Mouse (Mus musculus) natural killer cell, adult 2 months (primary cell): Measurements from ENCODE around the gene Tra2a.

Source experiments
- DNase-seq, 2 experiments: peaks; one replicate each; pipeline ENCODE4 v3.0.0; 2022; ENCODE audit warnings: low spot score in 2 of 2

The Tra2a gene

GRCm38 (mm10) chr6:49211596-49211995 is 52.2 kb downstream of the Tra2a start:
- no peak for DNase-seq

GRCm38 (mm10) chr6:49209881-49210854 is 53.7 kb downstream of the Tra2a start:
- no peak for DNase-seq

GRCm38 (mm10) chr6:49208935-49209334 is 54.9 kb downstream of the Tra2a start:
- DNase-seq, result peak in 1 of 2 experiments; percentile 14

- no peak for DNase-seq
Measured at GRCm38 (mm10) chr6:49208297-49208930, 55.4 kb downstream of the Tra2a start.

GRCm38 (mm10) chr6:49206416-49206815 is 57.4 kb downstream of the Tra2a start:
- no peak for DNase-seq

GRCm38 (mm10) chr6:49195188-49195587 is 68.6 kb downstream of the Tra2a start:
- DNase-seq, result no peak

GRCm38 (mm10) chr6:49194536-49194935 is 69.3 kb downstream of the Tra2a start:
- DNase-seq, result no peak
